Mouse (Mus musculus) gastrocnemius, postnatal 36 days (tissue): ENCODE results near the gene Dpt. TPM values are rescaled to one million over a fixed set of nuclear protein-coding genes. Genes with fewer than 3 reads are reported as not detected.
"Not testable (repeated sequence)": the region's sequence is repeated elsewhere in the genome, so short reads cannot be mapped to it uniquely, and the experiment has no call there.

Experiments used
- DNase-seq, 2 experiments: peaks; one replicate each; pipeline ENCODE4 v3.0.0; 2022
- intact Hi-C: fragments of 180-260 bp; cut with DNase I; formaldehyde crosslinking; loops from one replicate; pipeline ENCODE4 v1.15.1; 2025
- total RNA-seq, 2 experiments: library from RNA; stranded (reverse); gene quantifications; 2 replicates each; pipeline ENCODE4 v1.2.3; 2021

The Dpt gene
- total RNA-seq, 2 experiments from 2014 or later, result 48.2 to 49.4 TPM

- intact Hi-C loops, result no loop called here
- no peak for DNase-seq
Observed at GRCm38 (mm10) chr1:164814243-164814642, 17.8 kb downstream of the Dpt start.

GRCm38 (mm10) chr1:164815330-164815729 is 18.9 kb downstream of the Dpt start:
- no peak for DNase-seq
- intact Hi-C loops, result no loop called here

GRCm38 (mm10) chr1:164817331-164817730 is 20.9 kb downstream of the Dpt start:
- intact Hi-C loops, result no loop called here
- DNase-seq, result no peak

GRCm38 (mm10) chr1:164821307-164821706 is 24.9 kb downstream of the Dpt start:
- intact Hi-C loops, result no loop called here
- no peak for DNase-seq

- no peak for DNase-seq
- intact Hi-C loops, result no loop called here
Observed at GRCm38 (mm10) chr1:164821821-164822220, 25.4 kb downstream of the Dpt start.

- DNase-seq, result no peak
- intact Hi-C loops, result no loop called here
Observed at GRCm38 (mm10) chr1:164822268-164822667, 25.8 kb downstream of the Dpt start.

GRCm38 (mm10) chr1:164824896-164825295 is 28.5 kb downstream of the Dpt start:
- DNase-seq, result no peak
- intact Hi-C loops, result no loop called here

- intact Hi-C loops, result no loop called here
- no peak for DNase-seq
Observed at GRCm38 (mm10) chr1:164829881-164830280, 33.4 kb downstream of the Dpt start.

- intact Hi-C loops, result no loop called here
- no peak for DNase-seq
Observed at GRCm38 (mm10) chr1:164832459-164832858, 36.0 kb downstream of the Dpt start.

GRCm38 (mm10) chr1:164848616-164849265 is 52.3 kb downstream of the Dpt start:
- intact Hi-C loops, result no loop called here

GRCm38 (mm10) chr1:164855700-164856099 is 59.3 kb downstream of the Dpt start:
- intact Hi-C loops, result not testable (repeated sequence)

More at GRCm38 (mm10) chr1:164848616-164849265, 52.3 kb downstream of the Dpt start:
- DNase-seq, result no peak

GRCm38 (mm10) chr1:164859952-164860351 is 63.5 kb downstream of the Dpt start:
- intact Hi-C loops, result loop anchor here (5.0 kb wide), 1 partner anchor 37 kb away; no protein-coding TSS in a partner anchor
- DNase-seq, result no peak

More at GRCm38 (mm10) chr1:164855700-164856099, 59.3 kb downstream of the Dpt start:
- not testable (repeated sequence) for DNase-seq

GRCm38 (mm10) chr1:164860782-164861181 is 64.3 kb downstream of the Dpt start:
- DNase-seq, result no peak
- intact Hi-C loops, result loop anchor here (5.0 kb wide), 1 partner anchor 37 kb away; no protein-coding TSS in a partner anchor

GRCm38 (mm10) chr1:164861501-164861900 is 65.1 kb downstream of the Dpt start:
- DNase-seq, result no peak
- intact Hi-C loops, result loop anchor here (5.0 kb wide), 1 partner anchor 36 kb away; no protein-coding TSS in a partner anchor

- intact Hi-C loops, result loop anchor here (5.0 kb wide), 1 partner anchor 34 kb away; no protein-coding TSS in a partner anchor
- DNase-seq, result no peak
Observed at GRCm38 (mm10) chr1:164862946-164863883, 66.8 kb downstream of the Dpt start.

- intact Hi-C loops, result loop anchor here (5.0 kb wide), 1 partner anchor 33 kb away; no protein-coding TSS in a partner anchor
Observed at GRCm38 (mm10) chr1:164864666-164865065, 68.2 kb downstream of the Dpt start.

GRCm38 (mm10) chr1:164870694-164871093 is 74.2 kb downstream of the Dpt start:
- intact Hi-C loops, result no loop called here
- DNase-seq, result peak in 1 of 2 experiments; percentile 14

More at GRCm38 (mm10) chr1:164864666-164865065, 68.2 kb downstream of the Dpt start:
- no peak for DNase-seq
